Mouse (Mus musculus) CH12.LX (cell line): ENCODE measurements at regions not wholly inside any gene's neighbourhood (a gene's known extent, or its start where the extent isn't known, plus 50 kb on each side); places are given as distances from the start of the nearest gene placed in this dataset.

Experiments
- CHD2 ChIP-seq: IDR thresholded peaks from 2 replicates; pipeline ENCODE4 v1.6.1; 2011; ENCODE audit warnings: low read length, improper control_type of control experiment
- CTCF ChIP-seq, 2 experiments: IDR thresholded peaks in 1 of 2; conservative IDR thresholded peaks in 1 of 2; 2 replicates each; pipeline ENCODE4 v1.5.1; 2011 to 2012; ENCODE audit warnings: low read depth in 2 of 2, low read length in 2 of 2, improper control_type of control experiment in 1 of 2, inconsistent platforms in 1 of 2, mild to moderate bottlenecking in 1 of 2, moderate library complexity in 1 of 2
- EP300 ChIP-seq: IDR thresholded peaks from 2 replicates; pipeline ENCODE4 v1.6.1; 2011; ENCODE audit warnings: low read length, improper control_type of control experiment
- JUND ChIP-seq: conservative IDR thresholded peaks from 2 replicates; pipeline ENCODE4 v1.6.1; 2011; ENCODE audit warnings: low read depth, low read length, improper control_type of control experiment
- POLR2A ChIP-seq: IDR thresholded peaks from 2 replicates; pipeline ENCODE4 v1.6.1; 2011; ENCODE audit warnings: low read depth, mild to moderate bottlenecking, improper control_type of control experiment, low read length
- RCOR1 ChIP-seq: conservative IDR thresholded peaks from 2 replicates; pipeline ENCODE4 v1.6.1; 2012; ENCODE audit warnings: low read depth, mild to moderate bottlenecking, inconsistent platforms, low read length, improper control_type of control experiment
- TBP ChIP-seq: conservative IDR thresholded peaks from 2 replicates; pipeline ENCODE4 v1.6.1; 2011; ENCODE audit warnings: low read depth, low read length, improper control_type of control experiment

DNA sequence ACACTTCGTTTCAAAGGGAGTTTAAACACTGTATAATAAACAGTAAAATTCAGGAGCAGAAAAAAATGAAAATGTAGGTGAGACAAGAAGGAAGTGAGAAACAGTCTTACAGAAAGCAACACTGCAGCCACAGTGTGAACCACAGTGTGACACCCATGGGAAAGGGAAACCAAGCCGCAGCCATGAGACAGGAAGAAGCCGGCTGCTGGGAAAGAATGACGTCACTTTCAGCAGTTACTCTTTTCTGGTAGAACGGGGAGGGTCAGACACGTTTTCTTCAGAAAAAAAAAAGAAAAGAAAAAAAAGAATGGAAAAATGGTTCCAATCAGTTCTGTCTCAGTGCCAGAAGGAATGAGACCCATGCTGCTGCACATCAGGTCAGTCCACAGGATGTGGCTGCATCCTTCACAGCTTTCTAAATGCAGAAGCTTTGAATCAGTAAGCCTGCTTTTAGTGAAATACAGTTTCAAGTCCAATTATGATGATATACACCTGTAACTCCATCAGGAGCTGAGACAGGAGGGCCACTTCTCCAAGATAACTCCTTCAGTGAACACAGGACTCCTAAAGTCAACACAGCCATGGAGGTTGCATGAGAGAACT is 331.2 kb upstream of the Lrrc3b start:
- no peak for TF ChIP-seq CTCF (conservative IDR thresholded peaks at IDR 0.05 in 1 of 2, IDR thresholded peaks at IDR 0.05 in 1 of 2; ENCODE audit: low read depth in 2 of 2, low read length in 2 of 2)
- TF ChIP-seq TBP: 0 out of 2 replicates have a peak, but pooled peaks have one; percentile 33
- TF ChIP-seq RCOR1: no peak; the same call in 1 of the 2 replicates
- peak; percentile 93 for TF ChIP-seq JUND
- TF ChIP-seq EP300: peak; percentile 89
- TF ChIP-seq CHD2: no peak
- TF ChIP-seq POLR2A: peak; percentile 31; the same call in 1 of the 2 replicates
